Mouse (Mus musculus) heart, embryonic 14.5 days (tissue): ENCODE results near the gene S100a11. TPM values are rescaled to one million over a fixed set of nuclear protein-coding genes. Genes with fewer than 3 reads are reported as not detected.

Source experiments
- ATAC-seq: fragments of 200-750 bp; cut with Nextera tagmentation; 2 replicates; pipeline ENCODE4 v1.8.0; 2017; ENCODE audit warnings: low read depth, moderate TSS enrichment; ENCODE audit not compliant: insufficient number of reproducible peaks, insufficient read depth, low FRiP score
- H3K27ac ChIP-seq, 2 experiments: fragments of 200-500 bp in 1 of 2; fragments of 300-500 bp in 1 of 2; sonication (generic) in 1 of 2; replicated peaks in 1 of 2; 2 replicates each; pipeline ENCODE4 v1.5.1; 2012 to 2014; ENCODE audit warnings: low read depth in 2 of 2, low read length in 2 of 2, control low read depth in 1 of 2, mild to moderate bottlenecking in 1 of 2, mixed read lengths in 1 of 2; ENCODE audit not compliant: control insufficient read depth in 1 of 2, insufficient read depth in 1 of 2
- H3K27me3 ChIP-seq: fragments of 300-500 bp; sonication (generic); 2 replicates; pipeline ENCODE4 v1.6.1; 2014; ENCODE audit warnings: mild to moderate bottlenecking, low read length, control low read depth; ENCODE audit not compliant: control insufficient read depth, insufficient read depth
- H3K36me3 ChIP-seq: fragments of 300-500 bp; sonication (generic); 2 replicates; pipeline ENCODE4 v1.6.1; 2014; ENCODE audit warnings: mild to moderate bottlenecking, control low read depth, low read length, mixed read lengths; ENCODE audit not compliant: control insufficient read depth, insufficient read depth
- H3K4me1 ChIP-seq, 2 experiments: fragments of 200-500 bp in 1 of 2; fragments of 300-500 bp in 1 of 2; sonication (generic) in 1 of 2; 2 replicates each; pipeline ENCODE4 v1.6.1; 2012 to 2014; ENCODE audit warnings: low read length in 2 of 2, control low read depth in 1 of 2, mixed read lengths in 1 of 2; ENCODE audit not compliant: control insufficient read depth in 2 of 2, insufficient read depth in 2 of 2
- H3K4me2 ChIP-seq: fragments of 300-500 bp; sonication (generic); 2 replicates; pipeline ENCODE4 v1.6.1; 2014; ENCODE audit warnings: mild to moderate bottlenecking, low read length
- H3K4me3 ChIP-seq, 2 experiments: fragments of 200-500 bp in 1 of 2; fragments of 300-500 bp in 1 of 2; sonication (generic) in 1 of 2; 2 replicates each; pipeline ENCODE4 v1.5.1; 2012 to 2014; ENCODE audit warnings: low read length in 2 of 2, mild to moderate bottlenecking in 2 of 2, control low read depth in 1 of 2, low read depth in 1 of 2, moderate library complexity in 1 of 2; ENCODE audit not compliant: control insufficient read depth in 1 of 2, insufficient read depth in 1 of 2
- H3K9ac ChIP-seq: fragments of 300-500 bp; sonication (generic); 2 replicates; pipeline ENCODE4 v1.6.1; 2014; ENCODE audit warnings: mild to moderate bottlenecking, low read length
- H3K9me3 ChIP-seq: fragments of 300-500 bp; sonication (generic); 2 replicates; pipeline ENCODE4 v1.6.1; 2016; ENCODE audit warnings: low read length, control low read depth; ENCODE audit not compliant: control insufficient read depth
- WGBS: fragments of 180-500 bp; shearing (Covaris S2); extraction: QIAGEN DNeasy Blood & Tissue Kit; methylation state at CpG from one replicate; pipeline ENCODE4 v1.1.7; 2014; 5-methylcytosine and 5-hydroxymethylcytosine counted together
- polyA plus RNA-seq: library from polyadenylated mRNA; unstranded; fragments of >200 nt; fragmentation: Nextera tagmentation; extraction: Ambion mirVana; gene quantifications from 2 replicates; pipeline ENCODE4 v1.2.1, GENCODE M21; 2014

S100a11 gene
- polyA plus RNA-seq, result 880 and 961 TPM in 2 replicates

GRCm38 (mm10) chr3:93520330-93521193, at the start of gene S100a11:
Gene S100a11, plus strand, starts transcription at chr3:93520488.
- under 1% methylated on average over 38 of the region's 38 CpGs for WGBS
- Histone ChIP-seq H3K4me1 (peaks cover 5 to 16% of the 10 kb centered on the region in 2 experiments), H3K4me3 (peak within 1 kb of the TSS; percentile 74 to 79), H3K9me3 (no peaks in the 10 kb centered on the region), H3K36me3 (peaks cover 15% of the 10 kb centered on the region), H3K27me3 (no peaks in the 10 kb centered on the region), H3K4me2 (peak within 1 kb of the TSS; percentile 67), H3K27ac (peak within 1 kb of the TSS; percentile 74 to 87), H3K9ac (peak within 1 kb of the TSS; percentile 88)
- ATAC-seq, result peak; percentile 88

GRCm38 (mm10) chr3:93480053-93480452, 40.2 kb upstream of the S100a11 start:
- no peak for ATAC-seq
- Histone ChIP-seq H3K9ac (no peak overlapping the region), H3K4me3 (no peak overlapping the region), H3K4me2 (no peak overlapping the region), H3K27me3 (no peaks in the 10 kb centered on the region), H3K36me3 (no peaks in the 10 kb centered on the region), H3K9me3 (no peaks in the 10 kb centered on the region), H3K4me1 (0 out of 4 replicates have a peak, but pooled peaks cover 0 to 4% of the 10 kb centered on the region in 2 experiments), H3K27ac (no peak overlapping the region)
- 41% methylated on average over 1 of the region's 1 CpGs for WGBS

- H3K36me3 ChIP-seq, result no peaks in the 10 kb centered on the region
- H3K4me3 ChIP-seq, result no peak overlapping the region
- no peak for ATAC-seq
- 70% methylated on average over 2 of the region's 2 CpGs for WGBS
- H3K9me3 ChIP-seq, result no peaks in the 10 kb centered on the region
- H3K27ac ChIP-seq, result no peak overlapping the region
- H3K27me3 ChIP-seq, result no peaks in the 10 kb centered on the region
- 0 out of 4 replicates have a peak, but pooled peaks cover 0 to 4% of the 10 kb centered on the region in 2 experiments for H3K4me1 ChIP-seq
- H3K9ac ChIP-seq, result no peak overlapping the region
- no peak overlapping the region for H3K4me2 ChIP-seq
Measured at GRCm38 (mm10) chr3:93481982-93482616, 38.2 kb upstream of the S100a11 start.

- H3K36me3 ChIP-seq, result no peaks in the 10 kb centered on the region
- no peak overlapping the region for H3K9ac ChIP-seq
- H3K27me3 ChIP-seq, result no peaks in the 10 kb centered on the region
- no peak for ATAC-seq
- H3K4me2 ChIP-seq, result no peak overlapping the region
- no peak overlapping the region for H3K27ac ChIP-seq
- WGBS, result 80% methylated on average over 3 of the region's 3 CpGs
- no peak overlapping the region for H3K4me3 ChIP-seq
- H3K9me3 ChIP-seq, result no peaks in the 10 kb centered on the region
- H3K4me1 ChIP-seq, result 0 out of 4 replicates have a peak, but pooled peaks cover 0 to 4% of the 10 kb centered on the region in 2 experiments
Measured at GRCm38 (mm10) chr3:93485611-93486010, 34.7 kb upstream of the S100a11 start.

GRCm38 (mm10) chr3:93488541-93488940, 31.7 kb upstream of the S100a11 start:
- Histone ChIP-seq H3K36me3 (no peaks in the 10 kb centered on the region), H3K4me1 (0 out of 4 replicates have a peak, but pooled peaks cover 0 to 4% of the 10 kb centered on the region in 2 experiments), H3K9ac (no peak overlapping the region), H3K27me3 (no peaks in the 10 kb centered on the region), H3K4me2 (no peak overlapping the region), H3K9me3 (no peaks in the 10 kb centered on the region), H3K27ac (no peak overlapping the region), H3K4me3 (no peak overlapping the region)
- ATAC-seq, result no peak
- 81% methylated on average over 2 of the region's 2 CpGs for WGBS

- WGBS, result 72% methylated on average over 3 of the region's 3 CpGs
- ATAC-seq, result no peak
- H3K27ac ChIP-seq, result no peak overlapping the region
Measured at GRCm38 (mm10) chr3:93492176-93492575, 28.1 kb upstream of the S100a11 start.

GRCm38 (mm10) chr3:93493992-93494391, 26.3 kb upstream of the S100a11 start:
- H3K4me3 ChIP-seq, result no peak overlapping the region
- ATAC-seq, result no peak
- WGBS, result under 1% methylated on average over 4 of the region's 4 CpGs
- H3K4me2 ChIP-seq, result no peak overlapping the region
- no peak overlapping the region for H3K27ac ChIP-seq
- no peaks in the 10 kb centered on the region for H3K4me1 ChIP-seq
- H3K27me3 ChIP-seq, result no peaks in the 10 kb centered on the region
- H3K9me3 ChIP-seq, result no peaks in the 10 kb centered on the region
- H3K36me3 ChIP-seq, result no peaks in the 10 kb centered on the region
- no peak overlapping the region for H3K9ac ChIP-seq

More at GRCm38 (mm10) chr3:93492176-93492575, 28.1 kb upstream of the S100a11 start:
- no peaks in the 10 kb centered on the region for H3K27me3 ChIP-seq
- no peaks in the 10 kb centered on the region for H3K9me3 ChIP-seq
- H3K4me1 ChIP-seq, result no peaks in the 10 kb centered on the region
- H3K4me2 ChIP-seq, result no peak overlapping the region
- H3K4me3 ChIP-seq, result no peak overlapping the region
- no peak overlapping the region for H3K9ac ChIP-seq
- no peaks in the 10 kb centered on the region for H3K36me3 ChIP-seq
